Mouse (Mus musculus) megakaryocyte, embryonic 14.5 days (primary cell): ENCODE results near the gene Rad23b.
"Not testable (repeated sequence)": the region's sequence is repeated elsewhere in the genome, so short reads cannot be mapped to it uniquely, and the experiment has no call there.

ENCODE experiments used
- FLI1 ChIP-seq: IDR thresholded peaks from 2 replicates; pipeline ENCODE4 v1.6.1; 2012; ENCODE audit warnings: low read length, inconsistent platforms, mixed read lengths
- GATA1 ChIP-seq: IDR thresholded peaks from 3 replicates; pipeline ENCODE4 v1.6.1; 2012; ENCODE audit warnings: mixed read lengths, low read length, inconsistent platforms, borderline replicate concordance

DNA sequence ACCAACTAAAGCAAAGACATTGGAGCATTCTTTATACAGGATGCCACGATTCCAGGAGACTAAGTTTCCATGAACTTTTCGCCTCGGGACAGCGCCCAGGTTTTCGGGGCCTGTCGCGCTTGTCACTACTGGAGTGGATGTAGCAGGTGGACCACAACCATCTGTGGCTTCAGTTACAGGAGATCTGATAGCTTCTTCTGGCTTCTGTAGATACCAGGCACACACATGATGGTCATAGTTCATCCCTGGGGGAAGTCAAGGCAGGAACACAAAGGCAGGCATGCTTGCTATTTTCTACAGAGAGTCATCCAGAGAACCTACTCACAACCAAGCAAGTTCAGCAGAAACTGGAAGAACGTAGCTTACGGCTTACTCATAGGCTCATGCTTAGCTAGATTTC, 31.5 kb upstream of the Rad23b start:
- not testable (repeated sequence) for TF ChIP-seq GATA1, FLI1
